Mouse (Mus musculus) testis, adult 2 months (tissue): ENCODE data around the gene C77080. TPM values are rescaled to one million over a fixed set of nuclear protein-coding genes. Genes with fewer than 3 reads are reported as not detected.

Experiments used
- H3K27ac ChIP-seq: fragments of 200-500 bp; 2 replicates; pipeline ENCODE4 v1.5.1; 2012; ENCODE audit warnings: low read depth, low read length; ENCODE audit not compliant: control insufficient read depth, insufficient read depth
- H3K27me3 ChIP-seq: fragments of 200-500 bp; 2 replicates; pipeline ENCODE4 v1.6.1; 2012; ENCODE audit warnings: mild to moderate bottlenecking, low read length, moderate library complexity; ENCODE audit not compliant: control insufficient read depth, insufficient read depth
- H3K36me3 ChIP-seq: fragments of 200-500 bp; 2 replicates; pipeline ENCODE4 v1.6.1; 2012; ENCODE audit warnings: mild to moderate bottlenecking, low read length; ENCODE audit not compliant: control insufficient read depth, insufficient read depth
- H3K4me1 ChIP-seq: fragments of 200-500 bp; 2 replicates; pipeline ENCODE4 v1.6.1; 2012; ENCODE audit warnings: low read length; ENCODE audit not compliant: control insufficient read depth, insufficient read depth
- H3K4me3 ChIP-seq: fragments of 200-500 bp; 2 replicates; pipeline ENCODE4 v1.5.1; 2012; ENCODE audit warnings: low read depth, mild to moderate bottlenecking, low read length, moderate library complexity, mixed read lengths; ENCODE audit not compliant: control insufficient read depth
- CTCF ChIP-seq: fragments of 200-500 bp; IDR thresholded peaks from 2 replicates; pipeline ENCODE4 v1.5.1; 2012; ENCODE audit warnings: low read depth, mild to moderate bottlenecking, inconsistent platforms, low read length, moderate library complexity; ENCODE audit not compliant: control insufficient read depth, insufficient read depth, insufficient replicate concordance
- POLR2A ChIP-seq: fragments of 200-500 bp; IDR thresholded peaks from 2 replicates; pipeline ENCODE4 v1.6.1; 2012; ENCODE audit warnings: low read depth, mild to moderate bottlenecking, inconsistent platforms, low read length, moderate library complexity; ENCODE audit not compliant: control insufficient read depth
- polyA plus RNA-seq: library from polyadenylated mRNA; depleted of rRNA; stranded (reverse); fragments of >200 nt; gene quantifications from 2 replicates; pipeline ENCODE4 v1.2.3, GENCODE M21; 2012; rRNA removed

Gene C77080
- polyA plus RNA-seq: 1.4 and 2.5 TPM in 2 replicates

DNA sequence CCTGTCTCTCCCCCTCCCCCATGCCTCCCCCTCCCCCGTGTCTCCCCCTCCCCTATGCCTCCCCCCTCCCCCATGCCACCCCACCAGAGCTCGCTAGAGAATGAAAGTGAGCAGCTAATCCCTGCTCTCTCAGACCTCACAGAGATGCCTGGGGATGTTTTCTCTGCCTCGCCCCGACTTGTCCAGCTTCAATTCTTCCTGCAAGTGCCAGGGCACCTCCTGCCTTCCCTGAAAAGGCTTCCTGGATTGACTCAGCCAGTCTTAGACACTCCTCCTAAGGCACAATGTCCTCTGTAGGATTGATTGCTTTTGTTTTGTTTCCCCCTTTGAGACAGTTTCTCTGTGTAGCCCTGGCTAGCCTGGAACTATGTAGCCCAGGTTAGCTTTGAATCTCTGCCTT, at the start of gene C77080:
Gene C77080 (minus strand): TSS at position 209 of the 400 bp plus-strand sequence.
- no peaks in the 10 kb centered on the region for H3K27me3 ChIP-seq
- no peak within 1 kb of the TSS for H3K4me3 ChIP-seq
- H3K36me3 ChIP-seq: no peaks in the 10 kb centered on the region
- H3K4me1 ChIP-seq: peaks cover 11% of the 10 kb centered on the region
- no peak within 1 kb of the TSS for H3K27ac ChIP-seq
- TF ChIP-seq CTCF (no peak), POLR2A (no peak)

DNA sequence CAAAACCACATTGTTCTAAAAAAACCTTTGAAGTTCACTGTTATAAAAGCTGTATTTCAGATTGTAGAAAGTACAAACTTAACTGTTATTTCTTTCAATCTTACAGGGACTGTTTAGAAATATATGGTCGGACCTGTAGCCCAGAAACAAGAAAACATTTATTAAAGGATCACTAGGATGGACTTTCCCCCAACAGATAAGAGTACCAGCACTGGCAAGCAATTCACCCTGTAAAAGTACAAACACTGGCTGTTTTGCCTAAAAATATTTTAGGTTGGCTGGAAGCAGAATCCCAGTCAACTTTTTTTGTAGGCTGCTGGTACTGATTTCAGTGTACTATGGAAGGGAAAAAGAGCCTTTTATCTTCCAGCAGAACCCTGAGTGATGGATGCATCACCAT, 46.7 kb upstream of the C77080 start:
- Histone ChIP-seq H3K36me3 (no peaks in the 10 kb centered on the region; the same call in 1 of the 2 replicates), H3K27me3 (no peaks in the 10 kb centered on the region), H3K4me3 (no peak overlapping the region), H3K4me1 (no peaks in the 10 kb centered on the region), H3K27ac (no peak overlapping the region)
- TF ChIP-seq CTCF: no peak
- no peak for TF ChIP-seq POLR2A

- Histone ChIP-seq H3K27ac (no peak overlapping the region), H3K4me3 (no peak overlapping the region), H3K27me3 (no peaks in the 10 kb centered on the region), H3K36me3 (no peaks in the 10 kb centered on the region), H3K4me1 (no peaks in the 10 kb centered on the region)
- no peak for TF ChIP-seq POLR2A
- TF ChIP-seq CTCF: no peak
Measured at GRCm38 (mm10) chr4:129304306-129304705, 43.1 kb upstream of the C77080 start.

- Histone ChIP-seq H3K27me3 (no peaks in the 10 kb centered on the region), H3K4me1 (no peaks in the 10 kb centered on the region), H3K4me3 (no peak overlapping the region), H3K27ac (no peak overlapping the region), H3K36me3 (no peaks in the 10 kb centered on the region)
- TF ChIP-seq CTCF (no peak), POLR2A (no peak)
Measured at GRCm38 (mm10) chr4:129303816-129304215, 42.6 kb upstream of the C77080 start.

- H3K4me3 ChIP-seq: no peak overlapping the region
Measured at GRCm38 (mm10) chr4:129303401-129303800, 42.2 kb upstream of the C77080 start.

GRCm38 (mm10) chr4:129299121-129299520, 37.9 kb upstream of the C77080 start:
- no peak for TF ChIP-seq POLR2A
- TF ChIP-seq CTCF: no peak

More at GRCm38 (mm10) chr4:129303401-129303800, 42.2 kb upstream of the C77080 start:
- TF ChIP-seq CTCF (no peak), POLR2A (no peak)
- Histone ChIP-seq H3K27ac (no peak overlapping the region), H3K4me1 (no peaks in the 10 kb centered on the region), H3K36me3 (no peaks in the 10 kb centered on the region), H3K27me3 (no peaks in the 10 kb centered on the region)

DNA sequence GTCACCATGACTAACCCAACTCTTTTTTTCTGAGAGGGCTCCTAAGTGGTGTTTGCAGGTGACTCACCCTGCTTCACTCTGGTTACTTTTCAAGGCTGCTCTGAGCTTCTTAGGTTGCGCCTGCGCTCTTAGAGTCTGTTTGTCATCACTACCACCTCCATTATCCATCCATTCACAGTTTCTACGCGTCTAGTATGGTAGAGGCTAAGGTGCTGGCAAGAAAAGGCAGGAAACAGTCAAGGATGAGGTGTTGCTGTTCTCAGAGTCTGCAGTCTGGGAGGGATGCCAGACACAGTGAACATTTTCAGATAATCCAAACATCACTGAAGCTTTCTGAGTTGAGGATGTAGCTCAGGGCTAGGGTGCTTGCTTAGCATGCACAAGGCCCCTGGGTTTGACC, 36.5 kb upstream of the C77080 start:
- no peaks in the 10 kb centered on the region for H3K36me3 ChIP-seq
- peaks cover 8% of the 10 kb centered on the region; the same call in 1 of the 2 replicates for H3K4me1 ChIP-seq
- H3K4me3 ChIP-seq: no peak overlapping the region
- no peaks in the 10 kb centered on the region for H3K27me3 ChIP-seq
- TF ChIP-seq POLR2A: no peak
- TF ChIP-seq CTCF: no peak
- no peak overlapping the region for H3K27ac ChIP-seq

More at GRCm38 (mm10) chr4:129299121-129299520, 37.9 kb upstream of the C77080 start:
- H3K36me3 ChIP-seq: no peaks in the 10 kb centered on the region
- H3K4me1 ChIP-seq: no peaks in the 10 kb centered on the region; the same call in 1 of the 2 replicates
- no peak overlapping the region for H3K4me3 ChIP-seq
- H3K27me3 ChIP-seq: no peaks in the 10 kb centered on the region
- no peak overlapping the region for H3K27ac ChIP-seq

DNA sequence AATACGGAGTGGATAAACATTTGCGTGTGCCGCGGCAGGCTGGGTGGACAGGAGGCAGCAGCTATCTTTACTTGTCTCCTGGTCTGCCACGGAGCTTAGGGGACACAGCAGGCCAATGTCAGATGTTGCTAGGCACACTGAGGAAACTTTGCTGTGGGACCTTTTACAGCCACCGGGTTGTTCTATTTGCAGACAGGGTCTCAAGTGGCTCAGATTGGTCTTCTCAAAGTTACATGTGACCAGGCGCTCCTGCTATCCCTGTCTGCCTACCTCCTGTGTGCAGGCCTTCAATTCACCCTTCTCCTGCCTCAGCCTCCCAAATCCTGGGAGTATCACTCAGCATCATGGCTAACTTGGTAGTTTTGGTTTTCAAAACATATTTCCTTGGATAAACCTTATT, 34.9 kb upstream of the C77080 start:
- no peak for TF ChIP-seq POLR2A
- no peak for TF ChIP-seq CTCF
- Histone ChIP-seq H3K4me1 (peaks cover 8% of the 10 kb centered on the region; the same call in 1 of the 2 replicates), H3K27ac (no peak overlapping the region), H3K4me3 (no peak overlapping the region), H3K36me3 (no peaks in the 10 kb centered on the region), H3K27me3 (no peaks in the 10 kb centered on the region)
